Mouse (Mus musculus): ENCODE data around the gene Wfdc2. TPM values are rescaled to one million over a fixed set of nuclear protein-coding genes. Genes with fewer than 3 reads are reported as not detected.
A peak's percentile ranks its signal among the peaks of the same experiment; 100 is the strongest.

The Wfdc2 gene
- polyA plus RNA-seq, 1 experiment from 2014 or later = 39.6 TPM

- no peaks in the 10 kb centered on the region for H3K36me3 ChIP-seq
- no peak for ATAC-seq (ENCODE audit: insufficient number of reproducible peaks, insufficient read depth, low FRiP score, low TSS enrichment, low read depth)
- H3K4me3 ChIP-seq (replicated peaks) = no peak overlapping the region
- H3K9me3 ChIP-seq = peaks cover 15% of the 10 kb centered on the region
- peaks cover 29% of the 10 kb centered on the region for H3K4me1 ChIP-seq (replicated peaks)
- H3K27ac ChIP-seq = no peak overlapping the region
- peak overlapping the region; percentile 19 for H3K4me2 ChIP-seq
- WGBS = 23% methylated on average over 8 of the region's 8 CpGs
- H3K9ac ChIP-seq (replicated peaks) = no peak overlapping the region
- H3K27me3 ChIP-seq = peaks cover 3% of the 10 kb centered on the region; the same call in 1 of the 2 replicates
Measured at GRCm38 (mm10) chr2:164522280-164522679, 39.9 kb upstream of the Wfdc2 start.

GRCm38 (mm10) chr2:164523301-164523773 lies 38.9 kb upstream of the Wfdc2 start:
- WGBS = 84% methylated on average over 10 of the region's 10 CpGs
- no peak overlapping the region for H3K9ac ChIP-seq (replicated peaks)
- no peak overlapping the region for H3K4me2 ChIP-seq
- no peak overlapping the region for H3K4me3 ChIP-seq (replicated peaks)
- no peak for ATAC-seq (ENCODE audit: insufficient number of reproducible peaks, insufficient read depth, low FRiP score, low TSS enrichment, low read depth)
- no peaks in the 10 kb centered on the region for H3K36me3 ChIP-seq
- no peak overlapping the region for H3K27ac ChIP-seq
- peaks cover 3% of the 10 kb centered on the region; the same call in 1 of the 2 replicates for H3K27me3 ChIP-seq
- H3K9me3 ChIP-seq = peaks cover 15% of the 10 kb centered on the region
- H3K4me1 ChIP-seq (replicated peaks) = peaks cover 26% of the 10 kb centered on the region

- 55% methylated on average over 5 of the region's 5 CpGs for WGBS
- ATAC-seq (ENCODE audit: insufficient number of reproducible peaks, insufficient read depth, low FRiP score, low TSS enrichment, low read depth) = no peak
- Histone ChIP-seq H3K36me3 (no peaks in the 10 kb centered on the region), H3K9me3 (peaks cover 9% of the 10 kb centered on the region), H3K27ac (no peak overlapping the region), H3K27me3 (no peaks in the 10 kb centered on the region), H3K4me1 (replicated peaks) (no peaks in the 10 kb centered on the region), H3K9ac (replicated peaks) (no peak overlapping the region), H3K4me3 (replicated peaks) (no peak overlapping the region), H3K4me2 (no peak overlapping the region)
Measured at GRCm38 (mm10) chr2:164528557-164528956, 33.7 kb upstream of the Wfdc2 start.

GRCm38 (mm10) chr2:164531169-164531568 lies 31.0 kb upstream of the Wfdc2 start:
- peaks cover 9% of the 10 kb centered on the region for H3K9me3 ChIP-seq
- H3K27ac ChIP-seq = no peak overlapping the region
- no peak overlapping the region for H3K4me2 ChIP-seq
- ATAC-seq (ENCODE audit: insufficient number of reproducible peaks, insufficient read depth, low FRiP score, low TSS enrichment, low read depth) = no peak; the same call in 1 of the 2 replicates
- WGBS = 5% methylated on average over 3 of the region's 3 CpGs
- no peak overlapping the region for H3K4me3 ChIP-seq (replicated peaks)
- no peaks in the 10 kb centered on the region for H3K27me3 ChIP-seq
- H3K9ac ChIP-seq (replicated peaks) = no peak overlapping the region
- no peaks in the 10 kb centered on the region for H3K36me3 ChIP-seq
- H3K4me1 ChIP-seq (replicated peaks) = no peaks in the 10 kb centered on the region

GRCm38 (mm10) chr2:164534315-164534714 lies 27.9 kb upstream of the Wfdc2 start:
- Histone ChIP-seq H3K4me1 (replicated peaks) (no peaks in the 10 kb centered on the region), H3K27me3 (no peaks in the 10 kb centered on the region), H3K9ac (replicated peaks) (no peak overlapping the region), H3K4me3 (replicated peaks) (no peak overlapping the region), H3K9me3 (no peaks in the 10 kb centered on the region), H3K36me3 (no peaks in the 10 kb centered on the region), H3K27ac (no peak overlapping the region), H3K4me2 (no peak overlapping the region)
- WGBS = 67% methylated on average over 10 of the region's 10 CpGs
- no peak for ATAC-seq (ENCODE audit: insufficient number of reproducible peaks, insufficient read depth, low FRiP score, low TSS enrichment, low read depth)

- WGBS = 81% methylated on average over 4 of the region's 4 CpGs
- no peak for ATAC-seq (ENCODE audit: insufficient number of reproducible peaks, insufficient read depth, low FRiP score, low TSS enrichment, low read depth)
Measured at GRCm38 (mm10) chr2:164537003-164537402, 25.2 kb upstream of the Wfdc2 start.

GRCm38 (mm10) chr2:164540652-164541427 lies 21.4 kb upstream of the Wfdc2 start:
- Histone ChIP-seq H3K27me3 (no peaks in the 10 kb centered on the region), H3K9me3 (no peaks in the 10 kb centered on the region), H3K36me3 (no peaks in the 10 kb centered on the region), H3K27ac (no peak overlapping the region), H3K9ac (replicated peaks) (no peak overlapping the region), H3K4me1 (replicated peaks) (peaks cover 6% of the 10 kb centered on the region; the same call in 1 of the 2 replicates), H3K4me3 (replicated peaks) (no peak overlapping the region), H3K4me2 (no peak overlapping the region)
- 38% methylated on average over 8 of the region's 8 CpGs for WGBS
- no peak for ATAC-seq (ENCODE audit: insufficient number of reproducible peaks, insufficient read depth, low FRiP score, low TSS enrichment, low read depth)

More at GRCm38 (mm10) chr2:164537003-164537402, 25.2 kb upstream of the Wfdc2 start:
- no peaks in the 10 kb centered on the region for H3K27me3 ChIP-seq
- no peaks in the 10 kb centered on the region for H3K9me3 ChIP-seq
- peaks cover 6% of the 10 kb centered on the region; the same call in 1 of the 2 replicates for H3K4me1 ChIP-seq (replicated peaks)
- no peaks in the 10 kb centered on the region for H3K36me3 ChIP-seq
- H3K9ac ChIP-seq (replicated peaks) = no peak overlapping the region
- H3K4me2 ChIP-seq = no peak overlapping the region
- no peak overlapping the region for H3K4me3 ChIP-seq (replicated peaks)
- no peak overlapping the region for H3K27ac ChIP-seq

GRCm38 (mm10) chr2:164542132-164542531 lies 20.1 kb upstream of the Wfdc2 start:
- Histone ChIP-seq H3K4me3 (replicated peaks) (no peak overlapping the region), H3K9ac (replicated peaks) (no peak overlapping the region), H3K36me3 (no peaks in the 10 kb centered on the region), H3K4me2 (no peak overlapping the region), H3K27me3 (no peaks in the 10 kb centered on the region), H3K9me3 (no peaks in the 10 kb centered on the region), H3K27ac (no peak overlapping the region), H3K4me1 (replicated peaks) (peaks cover 6% of the 10 kb centered on the region; the same call in 1 of the 2 replicates)
- WGBS = 82% methylated on average over 5 of the region's 5 CpGs
- ATAC-seq (ENCODE audit: insufficient number of reproducible peaks, insufficient read depth, low FRiP score, low TSS enrichment, low read depth) = no peak

GRCm38 (mm10) chr2:164542598-164542997 lies 19.6 kb upstream of the Wfdc2 start:
- Histone ChIP-seq H3K9ac (replicated peaks) (no peak overlapping the region), H3K4me1 (replicated peaks) (peaks cover 6% of the 10 kb centered on the region; the same call in 1 of the 2 replicates), H3K36me3 (no peaks in the 10 kb centered on the region), H3K4me3 (replicated peaks) (no peak overlapping the region), H3K4me2 (no peak overlapping the region), H3K27me3 (no peaks in the 10 kb centered on the region), H3K9me3 (no peaks in the 10 kb centered on the region), H3K27ac (no peak overlapping the region)
- ATAC-seq (ENCODE audit: insufficient number of reproducible peaks, insufficient read depth, low FRiP score, low TSS enrichment, low read depth) = no peak
- WGBS = 82% methylated on average over 7 of the region's 7 CpGs

- Histone ChIP-seq H3K27ac (no peak overlapping the region), H3K4me3 (replicated peaks) (no peak overlapping the region), H3K4me2 (no peak overlapping the region), H3K36me3 (no peaks in the 10 kb centered on the region), H3K4me1 (replicated peaks) (peaks cover 6% of the 10 kb centered on the region; the same call in 1 of the 2 replicates), H3K9ac (replicated peaks) (no peak overlapping the region), H3K27me3 (no peaks in the 10 kb centered on the region), H3K9me3 (no peaks in the 10 kb centered on the region)
- 75% methylated on average over 2 of the region's 2 CpGs for WGBS
- ATAC-seq (ENCODE audit: insufficient number of reproducible peaks, insufficient read depth, low FRiP score, low TSS enrichment, low read depth) = no peak
Measured at GRCm38 (mm10) chr2:164543745-164544144, 18.5 kb upstream of the Wfdc2 start.

GRCm38 (mm10) chr2:164544454-164545097 lies 17.6 kb upstream of the Wfdc2 start:
- H3K4me2 ChIP-seq = no peak overlapping the region
- 41% methylated on average over 5 of the region's 5 CpGs for WGBS
- H3K4me1 ChIP-seq (replicated peaks) = peaks cover 6% of the 10 kb centered on the region; the same call in 1 of the 2 replicates
- no peaks in the 10 kb centered on the region for H3K27me3 ChIP-seq
- no peak overlapping the region for H3K27ac ChIP-seq
- ATAC-seq (ENCODE audit: insufficient number of reproducible peaks, insufficient read depth, low FRiP score, low TSS enrichment, low read depth) = no peak
- H3K9ac ChIP-seq (replicated peaks) = no peak overlapping the region
- no peak overlapping the region for H3K4me3 ChIP-seq (replicated peaks)
- no peaks in the 10 kb centered on the region for H3K9me3 ChIP-seq
- H3K36me3 ChIP-seq = no peaks in the 10 kb centered on the region
